Mouse (Mus musculus) ES-E14 (cell line): Measurements from ENCODE around the gene Mafk. TPM values are rescaled to one million over a fixed set of nuclear protein-coding genes. Genes with fewer than 3 reads are reported as not detected.

Experiments
- DNase-seq: peaks from one replicate; pipeline ENCODE4 v3.0.0-alpha.2; 2013; ENCODE audit warnings: low read depth, low spot score
- H3K27ac ChIP-seq: 2 replicates; pipeline ENCODE4 v1.5.1; 2012; ENCODE audit warnings: low read depth, mild to moderate bottlenecking, low read length, moderate library complexity, mixed read lengths; ENCODE audit not compliant: poor library complexity, insufficient read depth, severe bottlenecking
- H3K36me3 ChIP-seq: 2 replicates; pipeline ENCODE4 v1.6.1; 2012; ENCODE audit warnings: mild to moderate bottlenecking, low read length, moderate library complexity, mixed read lengths; ENCODE audit not compliant: control insufficient read depth, poor library complexity, insufficient read depth, severe bottlenecking
- H3K4me1 ChIP-seq, 2 experiments: fragments of 150-350 bp in 1 of 2; sonication (generic) in 1 of 2; 2 replicates each; pipeline ENCODE4 v1.6.1; 2012; ENCODE audit warnings: low read length in 2 of 2, mild to moderate bottlenecking in 1 of 2, mixed read lengths in 1 of 2; ENCODE audit not compliant: control insufficient read depth in 2 of 2, insufficient read depth in 2 of 2, poor library complexity in 1 of 2
- H3K4me3 ChIP-seq, 2 experiments: fragments of 150-350 bp in 1 of 2; sonication (generic) in 1 of 2; 2 replicates each; pipeline ENCODE4 v1.5.1; 2012; ENCODE audit warnings: low read length in 2 of 2, low read depth in 1 of 2, mild to moderate bottlenecking in 1 of 2, mixed read lengths in 1 of 2; ENCODE audit not compliant: insufficient read depth in 1 of 2, poor library complexity in 1 of 2, severe bottlenecking in 1 of 2
- H3K9ac ChIP-seq: 2 replicates; pipeline ENCODE4 v1.6.1; 2012; ENCODE audit warnings: low read depth, mild to moderate bottlenecking, low read length, mixed read lengths; ENCODE audit not compliant: poor library complexity, insufficient read depth, severe bottlenecking
- H3K9me3 ChIP-seq: fragments of 150-350 bp; sonication (generic); 2 replicates; pipeline ENCODE4 v1.6.1; 2012; ENCODE audit warnings: low read depth, mild to moderate bottlenecking, low read length; ENCODE audit not compliant: control insufficient read depth, insufficient read depth
- CHD2 ChIP-seq: IDR thresholded peaks from 2 replicates; pipeline ENCODE4 v1.6.1; 2014; ENCODE audit warnings: mild to moderate bottlenecking, low read depth, low read length, inconsistent platforms
- HCFC1 ChIP-seq: IDR thresholded peaks from 2 replicates; pipeline ENCODE4 v1.6.1; 2012; ENCODE audit warnings: low read length, inconsistent platforms, borderline replicate concordance; ENCODE audit not compliant: insufficient read depth
- MAFK ChIP-seq: IDR thresholded peaks from 2 replicates; pipeline ENCODE4 v1.6.1; 2014; ENCODE audit warnings: mild to moderate bottlenecking, low read depth, low read length, inconsistent platforms; ENCODE audit not compliant: insufficient read depth
- ZC3H11A ChIP-seq: IDR thresholded peaks from 2 replicates; pipeline ENCODE4 v1.6.1; 2012; ENCODE audit warnings: low read depth, mild to moderate bottlenecking, inconsistent platforms, low read length, borderline replicate concordance
- ZNF384 ChIP-seq: IDR thresholded peaks from 2 replicates; pipeline ENCODE4 v1.6.1; 2012; ENCODE audit warnings: low read depth, low read length, inconsistent platforms
- in situ Hi-C, 2 experiments: fragments of 600-800 bp; cut with MboI; formaldehyde crosslinking; loops; one replicate each; pipeline ENCODE4 v1.15.1; 2025; ENCODE audit warnings: low sequenced_read_pairs in 2 of 2, inconsistent platforms in 1 of 2; ENCODE audit not compliant: unreplicated experiment in 2 of 2
- total RNA-seq: library from RNA; depleted of rRNA; stranded (reverse); fragments of 300-350 nt; gene quantifications from 2 replicates; pipeline ENCODE4 v1.2.3, GENCODE M21; 2012

Gene Mafk
- total RNA-seq, 1 experiment: 19.9 TPM

DNA sequence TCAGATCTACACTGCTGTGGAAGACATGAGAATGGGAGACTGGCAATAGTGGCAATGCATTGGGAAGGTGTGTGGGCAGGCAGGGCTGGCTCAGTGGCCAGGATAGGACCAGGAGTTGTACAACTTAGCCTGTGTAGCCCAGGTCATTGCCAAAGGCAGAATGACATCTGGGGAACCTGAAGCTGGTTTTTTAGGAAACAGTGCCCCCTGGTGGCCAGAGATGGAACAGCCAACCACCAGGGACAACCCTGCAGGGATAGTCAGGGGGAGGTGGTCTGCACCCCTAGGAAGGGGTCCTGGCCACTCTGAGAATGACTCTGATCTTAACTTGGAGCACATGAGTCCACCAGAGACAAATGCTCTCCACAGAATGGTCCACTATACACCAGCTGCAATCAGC, 40.8 kb upstream of the Mafk start:
- H3K4me1 ChIP-seq: peaks cover 0 to 2% of the 10 kb centered on the region in 2 experiments; a peak in 1 of 4 replicates
- no peak for TF ChIP-seq MAFK
- TF ChIP-seq ZC3H11A: no peak
- TF ChIP-seq CHD2: no peak
- no peak for TF ChIP-seq ZNF384
- no peak for TF ChIP-seq HCFC1
- in situ Hi-C loops: no loop called here
- H3K9me3 ChIP-seq: no peaks in the 10 kb centered on the region
- no peak overlapping the region for H3K4me3 ChIP-seq
- peaks cover 45% of the 10 kb centered on the region for H3K36me3 ChIP-seq
- DNase-seq: no peak
- no peak overlapping the region for H3K27ac ChIP-seq
- H3K9ac ChIP-seq: no peak overlapping the region

DNA sequence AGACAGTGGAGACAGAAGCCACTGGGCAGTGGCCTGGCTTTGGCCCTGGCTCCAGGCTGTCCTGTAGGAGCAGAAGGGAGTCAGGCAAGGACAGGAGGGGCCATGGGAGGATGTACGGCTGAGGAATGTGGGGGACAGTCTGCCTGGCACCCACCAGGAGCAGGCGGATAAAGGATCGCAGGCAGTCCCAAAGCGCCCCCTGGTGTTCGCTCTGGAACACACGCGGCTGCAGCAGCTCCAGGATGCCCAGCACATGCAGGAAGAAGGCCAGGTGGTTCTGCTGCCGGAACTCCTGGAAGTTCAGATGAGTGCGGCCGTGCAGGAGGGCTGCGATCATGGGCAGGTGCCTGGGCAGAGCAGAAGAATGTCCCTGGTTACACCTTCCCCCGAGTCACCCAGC, 36.6 kb upstream of the Mafk start:
- peaks cover 0 to 12% of the 10 kb centered on the region in 2 experiments; a peak in 1 of 4 replicates for H3K4me1 ChIP-seq
- H3K9me3 ChIP-seq: no peaks in the 10 kb centered on the region
- peaks cover 61% of the 10 kb centered on the region for H3K36me3 ChIP-seq
- no peak overlapping the region; the same call in 1 of the 2 replicates for H3K9ac ChIP-seq
- TF ChIP-seq MAFK (no peak), ZC3H11A (no peak), HCFC1 (no peak), CHD2 (no peak), ZNF384 (no peak)
- H3K4me3 ChIP-seq: no peak overlapping the region
- in situ Hi-C loops: no loop called here
- DNase-seq: no peak
- H3K27ac ChIP-seq: no peak overlapping the region

DNA sequence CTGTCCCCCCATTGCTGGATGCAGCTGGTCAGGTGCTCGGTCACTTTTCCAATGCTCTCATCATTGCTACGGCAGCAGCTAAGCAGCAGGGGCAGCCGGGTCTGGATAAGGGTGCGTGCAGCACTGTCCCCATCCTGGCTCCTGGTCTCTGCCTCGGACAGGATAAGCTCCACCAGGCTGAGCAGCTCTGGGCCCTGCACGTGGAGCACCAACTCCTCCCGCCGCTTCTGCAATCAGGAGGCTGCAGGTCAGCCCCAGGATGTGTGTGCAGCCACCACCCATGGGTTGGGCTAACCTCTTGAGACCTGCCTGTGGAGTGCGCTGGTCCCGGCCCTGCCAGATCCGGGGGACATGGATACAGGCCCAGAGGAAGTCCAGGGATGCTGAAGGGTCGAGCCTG, 35.2 kb upstream of the Mafk start:
- in situ Hi-C loops: no loop called here
- H3K36me3 ChIP-seq: peaks cover 64% of the 10 kb centered on the region
- H3K27ac ChIP-seq: no peak overlapping the region
- TF ChIP-seq ZC3H11A (no peak), MAFK (no peak), HCFC1 (no peak), ZNF384 (no peak), CHD2 (no peak)
- no peak for DNase-seq
- H3K9me3 ChIP-seq: no peaks in the 10 kb centered on the region
- H3K9ac ChIP-seq: no peak overlapping the region
- peaks cover 0 to 12% of the 10 kb centered on the region in 2 experiments; a peak in 1 of 4 replicates for H3K4me1 ChIP-seq
- no peak overlapping the region for H3K4me3 ChIP-seq

GRCm38 (mm10) chr5:139756586-139756985, 34.7 kb upstream of the Mafk start:
- Histone ChIP-seq H3K4me3 (no peak overlapping the region), H3K9ac (no peak overlapping the region), H3K36me3 (peaks cover 63% of the 10 kb centered on the region), H3K27ac (no peak overlapping the region), H3K9me3 (no peaks in the 10 kb centered on the region), H3K4me1 (peaks cover 0 to 12% of the 10 kb centered on the region in 2 experiments; a peak in 1 of 4 replicates)
- no peak for DNase-seq
- no peak for TF ChIP-seq MAFK
- no peak for TF ChIP-seq ZNF384
- TF ChIP-seq ZC3H11A: no peak
- TF ChIP-seq HCFC1: no peak
- TF ChIP-seq CHD2: no peak
- in situ Hi-C loops: no loop called here

DNA sequence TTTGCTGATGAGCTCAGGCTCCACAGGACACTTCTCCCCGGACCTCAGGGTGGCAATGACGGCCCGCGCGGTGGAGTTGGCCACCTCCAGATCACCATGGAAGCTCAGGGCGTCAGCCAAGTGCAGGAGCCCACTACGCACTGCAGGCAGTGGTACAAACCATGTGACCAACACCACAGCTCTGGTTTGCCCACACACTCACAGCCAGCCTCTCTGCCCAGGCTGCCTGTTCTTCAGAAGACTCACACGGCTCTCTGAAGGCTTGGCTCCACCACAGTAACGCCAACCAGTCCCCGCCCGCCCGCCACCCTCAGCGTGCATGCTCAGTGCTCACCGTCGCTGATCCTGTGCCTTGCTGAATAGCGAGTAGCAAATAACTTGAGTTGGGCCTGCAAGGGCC, 33.2 kb upstream of the Mafk start:
- in situ Hi-C loops: no loop called here
- peak overlapping the region in 1 of 2 experiments; percentile 24; a peak in 1 of 4 replicates for H3K4me3 ChIP-seq
- H3K27ac ChIP-seq: no peak overlapping the region
- no peaks in the 10 kb centered on the region for H3K9me3 ChIP-seq
- peak overlapping the region; percentile 8; the same call in 1 of the 2 replicates for H3K9ac ChIP-seq
- H3K4me1 ChIP-seq: peaks cover 0 to 12% of the 10 kb centered on the region in 2 experiments; a peak in 1 of 4 replicates
- TF ChIP-seq ZC3H11A (no peak), CHD2 (no peak), ZNF384 (no peak), MAFK (no peak), HCFC1 (no peak)
- DNase-seq: no peak
- H3K36me3 ChIP-seq: peaks cover 63% of the 10 kb centered on the region
